Comparison of ENCODE assay signal across 25 mouse cellular contexts in the genomic region with DNA sequence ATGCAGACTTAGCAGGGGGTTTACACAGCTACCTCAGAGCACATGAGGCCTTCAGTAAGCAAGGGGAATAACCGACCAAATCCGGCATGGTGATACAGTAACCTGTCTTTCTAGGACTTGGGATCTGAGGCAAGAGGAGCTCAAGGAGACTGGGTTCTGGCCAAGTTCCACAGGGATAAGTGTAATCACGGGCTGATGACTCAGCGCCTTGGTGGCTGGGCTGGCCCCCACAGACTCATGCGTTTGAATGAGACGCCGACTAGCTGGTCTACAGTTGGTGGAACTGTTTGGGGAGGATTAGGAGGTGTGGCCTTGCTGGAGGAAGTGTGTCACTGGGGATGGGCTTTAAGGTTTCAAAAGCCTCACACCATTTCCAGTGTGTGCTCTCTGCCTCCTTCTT.
DNase-seq lines count a peak whose midpoint lies in the region; ATAC-seq and TF ChIP-seq lines count a peak whose summit lies in the region.
"Had no signal": no experiment of that assay in that cellular context is flagged by ENCODE, and none has a peak within 500 bp of the region (broad histone marks: within the 10 kb centered on the region; RNA-seq: fewer than 3 reads in every experiment).

No protein-coding gene starts in this region.

- TF ChIP-seq CTCF in C2C12 (IDR thresholded peaks at IDR 0.05; ENCODE audit: control insufficient read depth, insufficient read depth, insufficient read length) (no peak), MEL (IDR thresholded peaks at IDR 0.05 in 2 of 3, conservative IDR thresholded peaks at IDR 0.05 in 1 of 3; ENCODE audit: control insufficient read depth in 1 of 3, insufficient read depth in 1 of 3, low read depth in 2 of 3, low read length in 3 of 3, poor library complexity in 1 of 3, severe bottlenecking in 1 of 3) (no peak)
- TF ChIP-seq CTCF in kidney, adult 2 months (conservative IDR thresholded peaks at IDR 0.05; ENCODE audit: insufficient read depth, insufficient read length, low read depth, low read length) = no peak

- TF ChIP-seq RAD21 in MEL (IDR thresholded peaks at IDR 0.05; ENCODE audit: low read depth, low read length) = no peak

- H3K27me3 ChIP-seq in hindbrain, embryonic 10.5 days (ENCODE audit: insufficient read depth, poor library complexity, severe bottlenecking) = peaks cover 56% of the 10 kb centered on the region
- H3K27me3 ChIP-seq in hindbrain, embryonic 14.5 days (ENCODE audit: control insufficient read depth, insufficient read depth, low read length) = no peaks in the 10 kb centered on the region
- H3K27me3 ChIP-seq in C2C12 (ENCODE audit: control insufficient read depth, insufficient read depth, insufficient read length) (no peaks in the 10 kb centered on the region), MEL (ENCODE audit: control insufficient read depth in 1 of 2, insufficient read depth in 2 of 2, low read length in 2 of 2) (no peaks in the 10 kb centered on the region)
- no peaks in the 10 kb centered on the region for H3K27me3 ChIP-seq in kidney, adult 2 months (replicated peaks; ENCODE audit: control insufficient read depth, insufficient read depth, low read length)
- H3K27me3 ChIP-seq: heart, embryonic 12.5 days; hindbrain, embryonic 15.5 days; intestine, embryonic 15.5 days; limb, embryonic 13.5 days had no signal

- peaks cover 6% of the 10 kb centered on the region for H3K9me3 ChIP-seq in hindbrain, embryonic 10.5 days
- H3K9me3 ChIP-seq in hindbrain, embryonic 14.5 days (ENCODE audit: control insufficient read depth, low read length) = no peaks in the 10 kb centered on the region
- H3K9me3 ChIP-seq in MEL (replicated peaks; ENCODE audit: insufficient read depth, low read length) = no peaks in the 10 kb centered on the region
- H3K9me3 ChIP-seq: hindbrain, embryonic 15.5 days; intestine, embryonic 15.5 days; limb, embryonic 13.5 days had no signal

- ATAC-seq in hindbrain, embryonic 14.5 days (ENCODE audit: low FRiP score) = no peak
- ATAC-seq: activated CD4-positive, CD25-positive, alpha-beta regulatory T cell, adult 4 months; intestine, embryonic 15.5 days had no signal

- H3K79me3 ChIP-seq in C2C12 (ENCODE audit: low read depth) = no peaks in the 10 kb centered on the region

- 0 out of 4 replicates have a peak, but pooled peaks of 1 of the 2 experiments have one; percentile 4 for TF ChIP-seq EP300 in MEL (IDR thresholded peaks at IDR 0.05; ENCODE audit: low read depth in 1 of 2, low read length in 2 of 2)

- H3K4me2 ChIP-seq in hindbrain, embryonic 14.5 days (replicated peaks) = no peak overlapping the region
- H3K4me2 ChIP-seq: heart, embryonic 12.5 days; hindbrain, embryonic 15.5 days; intestine, embryonic 15.5 days; limb, embryonic 13.5 days; midbrain, embryonic 11.5 days had no signal

- H3ac ChIP-seq in C2C12 (ENCODE audit: control insufficient read depth, insufficient read length, low read depth) = no peak overlapping the region

- H3K27ac ChIP-seq in hindbrain, embryonic 10.5 days = peak overlapping the region; percentile 94
- H3K27ac ChIP-seq in hindbrain, embryonic 14.5 days = no peak overlapping the region
- H3K27ac ChIP-seq in MEL (ENCODE audit: control insufficient read depth, low read depth, low read length) = no peak overlapping the region
- no peak overlapping the region for H3K27ac ChIP-seq in kidney, adult 2 months (ENCODE audit: insufficient read depth, low read depth, low read length)
- H3K27ac ChIP-seq: gastrocnemius, adult 2 months; hindbrain, embryonic 15.5 days; intestine, embryonic 15.5 days; kidney, postnatal 0 days; layer of hippocampus, adult 2 months; limb, embryonic 13.5 days; liver, embryonic 14.5 days had no signal

- TF ChIP-seq POLR2A in MEL (IDR thresholded peaks at IDR 0.05; ENCODE audit: control insufficient read depth in 1 of 2, insufficient read depth in 1 of 2, low read depth in 1 of 2, low read length in 2 of 2, poor library complexity in 1 of 2) = no peak
- no peak for TF ChIP-seq POLR2A in kidney, adult 2 months (IDR thresholded peaks at IDR 0.05; ENCODE audit: low read depth, low read length)

- no peaks in the 10 kb centered on the region for H3K36me3 ChIP-seq in hindbrain, embryonic 10.5 days
- no peaks in the 10 kb centered on the region for H3K36me3 ChIP-seq in hindbrain, embryonic 14.5 days (replicated peaks; ENCODE audit: control insufficient read depth, insufficient read depth)
- H3K36me3 ChIP-seq in C2C12 (ENCODE audit: control insufficient read depth, insufficient read depth) = no peaks in the 10 kb centered on the region
- peaks cover 0 to 19% of the 10 kb centered on the region in 2 experiments; a peak in 2 of 4 replicates for H3K36me3 ChIP-seq in MEL (ENCODE audit: control insufficient read depth in 1 of 2, insufficient read depth in 2 of 2, low read length in 2 of 2)
- H3K36me3 ChIP-seq in kidney, adult 2 months (ENCODE audit: control insufficient read depth, insufficient read depth, low read length) = no peaks in the 10 kb centered on the region
- H3K36me3 ChIP-seq: hindbrain, embryonic 15.5 days; intestine, embryonic 15.5 days had no signal

- no peak overlapping the region for H3K9ac ChIP-seq in hindbrain, embryonic 14.5 days
- no peak overlapping the region for H3K9ac ChIP-seq in MEL (ENCODE audit: control insufficient read depth, low read depth, low read length, poor library complexity, severe bottlenecking)
- H3K9ac ChIP-seq: hindbrain, embryonic 15.5 days; intestine, embryonic 15.5 days; limb, embryonic 13.5 days; liver, embryonic 14.5 days had no signal

- H3K4me1 ChIP-seq in hindbrain, embryonic 10.5 days (replicated peaks) = peaks cover 99% of the 10 kb centered on the region
- peaks cover 38% of the 10 kb centered on the region for H3K4me1 ChIP-seq in hindbrain, embryonic 14.5 days (replicated peaks; ENCODE audit: control insufficient read depth, insufficient read depth, low read length)
- H3K4me1 ChIP-seq in MEL (ENCODE audit: control insufficient read depth in 1 of 2, insufficient read depth in 2 of 2, low read length in 2 of 2) = peaks cover 16 to 42% of the 10 kb centered on the region in 2 experiments
- H3K4me1 ChIP-seq in kidney, adult 2 months (ENCODE audit: control insufficient read depth, insufficient read depth, low read length) = 0 out of 2 replicates have a peak, but pooled peaks cover 2% of the 10 kb centered on the region

- H3K79me2 ChIP-seq in C2C12 (ENCODE audit: control insufficient read depth, insufficient read depth) (no peaks in the 10 kb centered on the region), MEL (ENCODE audit: control insufficient read depth, insufficient read depth, low read length, poor library complexity) (no peaks in the 10 kb centered on the region; the same call in 1 of the 2 replicates)

- no peak overlapping the region for H3K4me3 ChIP-seq in hindbrain, embryonic 10.5 days
- no peak overlapping the region for H3K4me3 ChIP-seq in hindbrain, embryonic 14.5 days (replicated peaks; ENCODE audit: low read length)
- no peak overlapping the region for H3K4me3 ChIP-seq in C2C12 (ENCODE audit: insufficient read depth, poor library complexity, severe bottlenecking)
- no peak overlapping the region for H3K4me3 ChIP-seq in MEL (ENCODE audit: control insufficient read depth in 1 of 2, insufficient read depth in 1 of 2, low read depth in 2 of 2, low read length in 2 of 2)
- no peak overlapping the region for H3K4me3 ChIP-seq in kidney, adult 2 months (ENCODE audit: insufficient read depth, low read depth, low read length)
- H3K4me3 ChIP-seq: gastrocnemius, adult 2 months; heart, embryonic 12.5 days; hindbrain, embryonic 15.5 days; intestine, embryonic 15.5 days; layer of hippocampus, adult 2 months; limb, embryonic 13.5 days had no signal

- 93% methylated on average over 7 of the region's 7 CpGs for WGBS in hindbrain, embryonic 10.5 days
- WGBS in hindbrain, embryonic 14.5 days = 95% methylated on average over 7 of the region's 7 CpGs
- WGBS in kidney, adult 2 months = 88% methylated on average over 7 of the region's 7 CpGs

- DNase-seq in hindbrain, embryonic 10.5 days (ENCODE audit: low spot score) = no peak
- DNase-seq in hindbrain, embryonic 14.5 days (ENCODE audit: low spot score) = no peak
- peak; percentile 56 for DNase-seq in MEL (ENCODE audit: low read depth, low spot score)
- peak; percentile 59 to 72 for DNase-seq in adrenal gland, postnatal 36 days
- DNase-seq in spleen, adult 12 weeks (ENCODE audit: low spot score) = no peak
- no peak for DNase-seq in kidney, adult 2 months
- DNase-seq in kidney, adult 11 months = no peak
- DNase-seq: cerebellum, adult 11-12 months; cerebellum, postnatal 25 days; embryo, embryonic 11 days; gastrocnemius, adult 2 months; heart, postnatal 14 days; layer of hippocampus, postnatal 36 days; right cerebral cortex, adult 18-20 months; thymus, postnatal 4 days had no signal

TF ChIP-seq in C2C12, 6 proteins besides CTCF, POLR2A, EP300 and RAD21:
- TF ChIP-seq FOSL1 (IDR thresholded peaks at IDR 0.05; ENCODE audit: insufficient read depth, low read length, poor library complexity, severe bottlenecking) (peak; percentile 5), MYOG (IDR thresholded peaks at IDR 0.05; ENCODE audit: control insufficient read depth, extremely low read depth, insufficient read length) (no peak), MAX (IDR thresholded peaks at IDR 0.05) (no peak), USF1 (IDR thresholded peaks at IDR 0.05; ENCODE audit: low read depth) (no peak), CEBPB (IDR thresholded peaks at IDR 0.05; ENCODE audit: low read depth) (no peak), MYOD1 (IDR thresholded peaks at IDR 0.05; ENCODE audit: control insufficient read depth, insufficient read length, low read depth) (no peak)

TF ChIP-seq in MEL, 35 proteins besides CTCF, POLR2A, EP300 and RAD21:
- no peak for TF ChIP-seq E2F4 (IDR thresholded peaks at IDR 0.05; ENCODE audit: borderline replicate concordance, low read depth, low read length)
- no peak for TF ChIP-seq RCOR1 (IDR thresholded peaks at IDR 0.05; ENCODE audit: low read depth, low read length)
- no peak for TF ChIP-seq MEF2A (IDR thresholded peaks at IDR 0.05; ENCODE audit: extremely low read depth, insufficient replicate concordance, low read depth, low read length, poor library complexity, severe bottlenecking)
- TF ChIP-seq SIN3A (IDR thresholded peaks at IDR 0.05; ENCODE audit: low read length) = no peak

Comparison
In these comparisons a context has a peak if more than half of its experiments do, and no peak if none do; other contexts are left out.
1. DNase-seq: peak in MEL (single experiment) and adrenal gland, postnatal 36 days (2 of 2); none in hindbrain, embryonic 10.5 days (single experiment), hindbrain, embryonic 14.5 days (single experiment), spleen, adult 12 weeks (single experiment), kidney, adult 2 months (single experiment) and kidney, adult 11 months (single experiment).